Mouse (Mus musculus) kidney, adult 2 months (tissue): Measurements from ENCODE around the gene Cdh5.

ENCODE experiments used
- CTCF ChIP-seq: fragments of 200-500 bp; conservative IDR thresholded peaks from 2 replicates; pipeline ENCODE4 v1.5.1; 2011; ENCODE audit warnings: low read depth, mild to moderate bottlenecking, control low read depth, low read length, moderate library complexity, mixed read lengths; ENCODE audit not compliant: insufficient read depth, insufficient read length
- POLR2A ChIP-seq: fragments of 200-500 bp; IDR thresholded peaks from one replicate; pipeline ENCODE4 v1.6.1; 2011; ENCODE audit warnings: low read depth, low read length, control low read depth

DNA sequence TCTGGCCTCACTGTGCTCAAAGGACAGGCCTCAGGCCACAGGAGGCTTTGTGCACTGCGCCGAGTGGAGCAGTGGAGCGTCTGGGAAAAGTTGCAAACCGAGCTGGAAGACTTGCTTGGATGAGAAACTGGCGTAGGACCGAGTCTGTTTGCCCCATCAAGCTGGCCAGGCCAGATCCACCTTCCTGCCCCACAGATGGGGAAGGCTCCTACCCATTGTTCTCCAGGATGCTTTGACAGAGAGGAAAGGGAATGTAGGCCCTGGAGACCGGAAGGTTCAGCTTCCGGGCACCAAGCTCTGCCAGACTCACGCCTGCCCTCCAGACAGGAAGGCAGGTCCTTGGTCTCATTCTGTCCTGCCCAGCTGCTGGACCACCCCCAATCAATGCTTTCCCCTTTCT is 5.8 kb upstream of the Cdh5 start:
- TF ChIP-seq CTCF: no peak
- TF ChIP-seq POLR2A: no peak
